Mouse (Mus musculus): ENCODE data around the gene Hipk4. TPM values are rescaled to one million over a fixed set of nuclear protein-coding genes. Genes with fewer than 3 reads are reported as not detected.
A peak's percentile ranks its signal among the peaks of the same experiment; 100 is the strongest.

The Hipk4 gene
- polyA plus RNA-seq, 1 experiment from 2014 or later, result 0.29 TPM

- no peak overlapping the region for H3K4me3 ChIP-seq
- WGBS, result 80% methylated on average over 5 of the region's 5 CpGs
- H3K4me2 ChIP-seq, result no peak overlapping the region
- no peaks in the 10 kb centered on the region for H3K4me1 ChIP-seq (replicated peaks)
- no peaks in the 10 kb centered on the region for H3K9me3 ChIP-seq (replicated peaks)
- peaks cover 72% of the 10 kb centered on the region for H3K36me3 ChIP-seq
- ATAC-seq (replicated peaks; ENCODE audit: insufficient number of reproducible peaks, insufficient read depth, low FRiP score, low read depth), result no peak
- no peaks in the 10 kb centered on the region for H3K27me3 ChIP-seq
- no peak overlapping the region for H3K27ac ChIP-seq
- H3K9ac ChIP-seq, result no peak overlapping the region
These were observed 46.6 kb downstream of the Hipk4 start for GRCm38 (mm10) chr7:27569580-27570224.

- 92% methylated on average over 4 of the region's 4 CpGs for WGBS
- no peak for ATAC-seq (replicated peaks; ENCODE audit: insufficient number of reproducible peaks, insufficient read depth, low FRiP score, low read depth)
- H3K4me2 ChIP-seq, result no peak overlapping the region
- no peak overlapping the region for H3K4me3 ChIP-seq
- H3K27me3 ChIP-seq, result no peaks in the 10 kb centered on the region
- H3K36me3 ChIP-seq, result peaks cover 80% of the 10 kb centered on the region
- H3K27ac ChIP-seq, result no peak overlapping the region
- H3K9me3 ChIP-seq (replicated peaks), result no peaks in the 10 kb centered on the region
- no peaks in the 10 kb centered on the region for H3K4me1 ChIP-seq (replicated peaks)
- no peak overlapping the region for H3K9ac ChIP-seq
These were observed 49.1 kb downstream of the Hipk4 start for GRCm38 (mm10) chr7:27572133-27572532.

- no peak for ATAC-seq (replicated peaks; ENCODE audit: insufficient number of reproducible peaks, insufficient read depth, low FRiP score, low read depth)
- Histone ChIP-seq H3K4me2 (no peak overlapping the region), H3K4me1 (replicated peaks) (no peaks in the 10 kb centered on the region), H3K4me3 (no peak overlapping the region), H3K9ac (no peak overlapping the region), H3K36me3 (peaks cover 75% of the 10 kb centered on the region), H3K27me3 (no peaks in the 10 kb centered on the region), H3K9me3 (replicated peaks) (no peaks in the 10 kb centered on the region), H3K27ac (no peak overlapping the region)
- WGBS, result 89% methylated on average over 14 of the region's 14 CpGs
These were observed 51.2 kb downstream of the Hipk4 start for GRCm38 (mm10) chr7:27574124-27574880.

GRCm38 (mm10) chr7:27576914-27577313 is 53.8 kb downstream of the Hipk4 start:
- 67% methylated on average over 6 of the region's 6 CpGs for WGBS
- peaks cover 79% of the 10 kb centered on the region for H3K36me3 ChIP-seq

GRCm38 (mm10) chr7:27577589-27577988 is 54.5 kb downstream of the Hipk4 start:
- Histone ChIP-seq H3K36me3 (peaks cover 80% of the 10 kb centered on the region), H3K9me3 (replicated peaks) (no peaks in the 10 kb centered on the region), H3K4me2 (no peak overlapping the region), H3K9ac (no peak overlapping the region), H3K27me3 (no peaks in the 10 kb centered on the region), H3K27ac (no peak overlapping the region), H3K4me3 (no peak overlapping the region), H3K4me1 (replicated peaks) (no peaks in the 10 kb centered on the region)
- no peak for ATAC-seq (replicated peaks; ENCODE audit: insufficient number of reproducible peaks, insufficient read depth, low FRiP score, low read depth)
- 90% methylated on average over 6 of the region's 6 CpGs for WGBS

More at GRCm38 (mm10) chr7:27576914-27577313, 53.8 kb downstream of the Hipk4 start:
- Histone ChIP-seq H3K27ac (no peak overlapping the region), H3K4me2 (no peak overlapping the region), H3K9me3 (replicated peaks) (no peaks in the 10 kb centered on the region), H3K4me3 (no peak overlapping the region), H3K9ac (no peak overlapping the region), H3K4me1 (replicated peaks) (no peaks in the 10 kb centered on the region), H3K27me3 (no peaks in the 10 kb centered on the region)
- peak; percentile 31; the same call in 1 of the 2 replicates for ATAC-seq (replicated peaks; ENCODE audit: insufficient number of reproducible peaks, insufficient read depth, low FRiP score, low read depth)

- H3K9me3 ChIP-seq (replicated peaks), result no peaks in the 10 kb centered on the region
- WGBS, result 82% methylated on average over 7 of the region's 7 CpGs
- no peak overlapping the region for H3K4me2 ChIP-seq
- H3K36me3 ChIP-seq, result peaks cover 81% of the 10 kb centered on the region
- no peak overlapping the region for H3K9ac ChIP-seq
- no peak overlapping the region for H3K27ac ChIP-seq
- no peak for ATAC-seq (replicated peaks; ENCODE audit: insufficient number of reproducible peaks, insufficient read depth, low FRiP score, low read depth)
- H3K27me3 ChIP-seq, result no peaks in the 10 kb centered on the region
- H3K4me3 ChIP-seq, result no peak overlapping the region
- no peaks in the 10 kb centered on the region for H3K4me1 ChIP-seq (replicated peaks)
These were observed 55.4 kb downstream of the Hipk4 start for GRCm38 (mm10) chr7:27578465-27578864.

- ATAC-seq (replicated peaks; ENCODE audit: insufficient number of reproducible peaks, insufficient read depth, low FRiP score, low read depth), result no peak
- H3K27ac ChIP-seq, result no peak overlapping the region
- no peak overlapping the region for H3K4me2 ChIP-seq
- H3K9ac ChIP-seq, result no peak overlapping the region
- peaks cover 66% of the 10 kb centered on the region for H3K36me3 ChIP-seq
- no peaks in the 10 kb centered on the region for H3K9me3 ChIP-seq (replicated peaks)
- H3K27me3 ChIP-seq, result no peaks in the 10 kb centered on the region
- no peaks in the 10 kb centered on the region for H3K4me1 ChIP-seq (replicated peaks)
- H3K4me3 ChIP-seq, result no peak overlapping the region
- 87% methylated on average over 14 of the region's 14 CpGs for WGBS
These were observed 57.5 kb downstream of the Hipk4 start for GRCm38 (mm10) chr7:27580380-27581174.

Other genes starting within 250 kb of the Hipk4 start
- 61.7 and 99.9 TPM in 2 replicates for gene Ltbp4, start 185.6 kb upstream of the Hipk4 start, polyA plus RNA-seq (2015; fragmentation: Nextera tagmentation; extraction: Ambion mirVana)
- 19.8 and 29.4 TPM in 2 replicates for gene Shkbp1, start 167.2 kb upstream of the Hipk4 start, polyA plus RNA-seq (2015; fragmentation: Nextera tagmentation; extraction: Ambion mirVana)
- 0.34 TPM in 1 of 2 replicates, not detected in the other for gene Gm20479, start 165.8 kb upstream of the Hipk4 start, polyA plus RNA-seq (2015; fragmentation: Nextera tagmentation; extraction: Ambion mirVana)
- gene Sptbn4, start 75.6 kb upstream of the Hipk4 start, polyA plus RNA-seq (2015; fragmentation: Nextera tagmentation; extraction: Ambion mirVana), result 0.11 and 0.39 TPM in 2 replicates
- 51.4 and 67.5 TPM in 2 replicates for gene Blvrb, start 75.3 kb upstream of the Hipk4 start, polyA plus RNA-seq (2015; fragmentation: Nextera tagmentation; extraction: Ambion mirVana)
- gene Sertad3, start 49.5 kb upstream of the Hipk4 start, polyA plus RNA-seq (2015; fragmentation: Nextera tagmentation; extraction: Ambion mirVana), result 19.0 and 21.9 TPM in 2 replicates
- gene Sertad1, start 36.4 kb upstream of the Hipk4 start, polyA plus RNA-seq (2015; fragmentation: Nextera tagmentation; extraction: Ambion mirVana), result 34.9 and 37.2 TPM in 2 replicates
- gene Prx, start 23.9 kb upstream of the Hipk4 start, polyA plus RNA-seq (2015; fragmentation: Nextera tagmentation; extraction: Ambion mirVana), result 1.7 and 3.0 TPM in 2 replicates
- gene Pld3, start 30.0 kb downstream of the Hipk4 start, polyA plus RNA-seq (2015; fragmentation: Nextera tagmentation; extraction: Ambion mirVana), result 49.3 and 73.2 TPM in 2 replicates
- gene 2310022A10Rik, start 30.0 kb downstream of the Hipk4 start, polyA plus RNA-seq (2015; fragmentation: Nextera tagmentation; extraction: Ambion mirVana), result 36.9 and 39.1 TPM in 2 replicates
- gene Akt2, start 68.3 kb downstream of the Hipk4 start, polyA plus RNA-seq (2015; fragmentation: Nextera tagmentation; extraction: Ambion mirVana), result 69.3 and 80.4 TPM in 2 replicates
- 0.58 TPM in 1 of 2 replicates, not detected in the other for gene Ttc9b, start 130.6 kb downstream of the Hipk4 start, polyA plus RNA-seq (2015; fragmentation: Nextera tagmentation; extraction: Ambion mirVana)
- gene Map3k10, start 151.3 kb downstream of the Hipk4 start, polyA plus RNA-seq (2015; fragmentation: Nextera tagmentation; extraction: Ambion mirVana), result 3.7 and 4.5 TPM in 2 replicates
- 2.0 and 2.9 TPM in 2 replicates for gene Zfp607b, start 166.1 kb downstream of the Hipk4 start, polyA plus RNA-seq (2015; fragmentation: Nextera tagmentation; extraction: Ambion mirVana)
- 15.4 and 21.9 TPM in 2 replicates for gene Zfp60, start 208.1 kb downstream of the Hipk4 start, polyA plus RNA-seq (2015; fragmentation: Nextera tagmentation; extraction: Ambion mirVana)